Comparison of ENCODE assay signal across 24 mouse cellular contexts in the genomic region with DNA sequence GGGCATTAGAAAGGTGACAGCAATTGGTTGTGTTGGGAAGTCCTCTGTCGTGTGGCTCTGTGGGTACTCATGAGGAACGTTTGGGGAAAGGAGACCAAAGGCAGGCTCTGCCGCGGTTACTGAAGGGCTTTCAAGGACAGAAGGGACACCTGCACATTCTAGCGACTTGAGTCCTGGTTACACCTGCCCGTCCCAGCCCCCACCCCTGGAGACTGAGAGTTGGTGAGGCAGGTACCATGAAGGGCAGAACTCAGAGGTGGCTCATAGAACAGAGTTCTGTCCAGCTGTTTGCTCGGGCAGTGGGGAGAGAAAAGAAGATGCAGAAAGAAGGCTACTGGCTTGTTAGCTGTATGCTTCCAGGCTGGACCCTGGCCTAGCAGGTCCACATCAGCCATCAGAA. TPM values are rescaled to one million over a fixed set of nuclear protein-coding genes. Genes with fewer than 3 reads are reported as not detected.
DNase-seq lines count a peak whose midpoint lies in the region; ATAC-seq lines count a peak whose summit lies in the region.
"Had no signal": no experiment of that assay in that cellular context is flagged by ENCODE, and none has a peak within 500 bp of the region (broad histone marks: within the 10 kb centered on the region; RNA-seq: fewer than 3 reads in every experiment).

No protein-coding gene starts in this region.

- no peaks in the 10 kb centered on the region for H3K9me3 ChIP-seq in heart, embryonic 11.5 days (replicated peaks; ENCODE audit: control insufficient read depth, low read length)
- H3K9me3 ChIP-seq in kidney, embryonic 14.5 days (ENCODE audit: control insufficient read depth, low read length): no peaks in the 10 kb centered on the region
- H3K9me3 ChIP-seq: embryonic facial prominence, embryonic 13.5 days; forebrain, embryonic 12.5 days; hindbrain, embryonic 12.5 days; intestine, embryonic 15.5 days; midbrain, embryonic 13.5 days; neural tube, embryonic 13.5 days had no signal

- ATAC-seq in heart, embryonic 11.5 days (replicated peaks; ENCODE audit: insufficient number of reproducible peaks, low FRiP score, low TSS enrichment): no peak
- no peak for ATAC-seq in kidney, embryonic 14.5 days (ENCODE audit: low FRiP score, low TSS enrichment)
- ATAC-seq: CD4-positive, CD25-positive, alpha-beta regulatory T cell, adult 4 months; forebrain, postnatal 0 days; hindbrain, postnatal 0 days; intestine, embryonic 15.5 days; midbrain, embryonic 13.5 days had no signal

- WGBS in heart, embryonic 11.5 days (ENCODE audit: insufficient replicate concordance): 73% methylated on average over 7 of the region's 7 CpGs
- 76% methylated on average over 7 of the region's 7 CpGs for WGBS in kidney, embryonic 14.5 days

- no peak overlapping the region for H3K9ac ChIP-seq in heart, embryonic 11.5 days (ENCODE audit: low read depth, low read length)
- H3K9ac ChIP-seq in kidney, embryonic 14.5 days (ENCODE audit: low read depth, low read length): no peak overlapping the region
- H3K9ac ChIP-seq: embryonic facial prominence, embryonic 13.5 days; forebrain, embryonic 12.5 days; forebrain, postnatal 0 days; hindbrain, embryonic 12.5 days; intestine, embryonic 15.5 days; liver, embryonic 14.5 days; midbrain, embryonic 13.5 days; neural tube, embryonic 13.5 days had no signal

- H3K27me3 ChIP-seq in heart, embryonic 11.5 days (ENCODE audit: control insufficient read depth, insufficient read depth, low read length): no peaks in the 10 kb centered on the region
- no peaks in the 10 kb centered on the region for H3K27me3 ChIP-seq in kidney, embryonic 14.5 days (ENCODE audit: control insufficient read depth, insufficient read depth, low read length)
- H3K27me3 ChIP-seq: hindbrain, embryonic 12.5 days; intestine, embryonic 15.5 days; midbrain, embryonic 13.5 days; neural tube, embryonic 13.5 days had no signal

- peak overlapping the region; percentile 69 for H3K27ac ChIP-seq in heart, embryonic 11.5 days (ENCODE audit: low read depth, low read length)
- H3K27ac ChIP-seq in kidney, embryonic 14.5 days (ENCODE audit: low read depth, low read length): no peak overlapping the region
- H3K27ac ChIP-seq: embryonic facial prominence, embryonic 13.5 days; forebrain, embryonic 12.5 days; hindbrain, embryonic 12.5 days; hindbrain, postnatal 0 days; intestine, embryonic 15.5 days; liver, embryonic 14.5 days; macrophage; midbrain, embryonic 13.5 days; neural tube, embryonic 13.5 days had no signal

- no peaks in the 10 kb centered on the region for H3K36me3 ChIP-seq in heart, embryonic 11.5 days (ENCODE audit: control insufficient read depth, insufficient read depth, low read length)
- H3K36me3 ChIP-seq in kidney, embryonic 14.5 days (ENCODE audit: control insufficient read depth, insufficient read depth, low read length): no peaks in the 10 kb centered on the region
- H3K36me3 ChIP-seq: embryonic facial prominence, embryonic 13.5 days; forebrain, embryonic 12.5 days; hindbrain, embryonic 12.5 days; intestine, embryonic 15.5 days; midbrain, embryonic 13.5 days; neural tube, embryonic 13.5 days had no signal

- H3K4me3 ChIP-seq in heart, embryonic 11.5 days (ENCODE audit: low read depth, low read length): no peak overlapping the region
- no peak overlapping the region for H3K4me3 ChIP-seq in kidney, embryonic 14.5 days (ENCODE audit: low read length)
- H3K4me3 ChIP-seq: embryonic facial prominence, embryonic 13.5 days; forebrain, embryonic 12.5 days; hindbrain, embryonic 12.5 days; intestine, embryonic 15.5 days; midbrain, embryonic 13.5 days; neural tube, embryonic 13.5 days had no signal

- no peak for DNase-seq in heart, postnatal 36 days
- peak; percentile 69 for DNase-seq in kidney, adult 11 months
- peak; percentile 46 for DNase-seq in kidney, adult 9 months
- DNase-seq in kidney, postnatal 4 days: peak; percentile 46 to 67
- DNase-seq in thymus, postnatal 10 days (ENCODE audit: low spot score in 2 of 2): no peak
- DNase-seq: cerebellum, adult 11-12 months; cerebellum, adult 9-11 months; forebrain, postnatal 0 days; gastrocnemius, postnatal 14 days; layer of hippocampus, adult 9-11 months; liver; lung, adult 2 months had no signal

- H3K4me2 ChIP-seq in heart, embryonic 11.5 days: no peak overlapping the region
- H3K4me2 ChIP-seq in kidney, embryonic 14.5 days (replicated peaks; ENCODE audit: low read depth, low read length): no peak overlapping the region
- H3K4me2 ChIP-seq: embryonic facial prominence, embryonic 13.5 days; forebrain, embryonic 12.5 days; hindbrain, embryonic 12.5 days; intestine, embryonic 15.5 days; midbrain, embryonic 13.5 days; neural tube, embryonic 13.5 days had no signal

- peaks cover 41% of the 10 kb centered on the region for H3K4me1 ChIP-seq in heart, embryonic 11.5 days (ENCODE audit: control insufficient read depth, insufficient read depth, low read length)
- H3K4me1 ChIP-seq in kidney, embryonic 14.5 days (ENCODE audit: control insufficient read depth, insufficient read depth, low read length): peaks cover 14% of the 10 kb centered on the region; the same call in 1 of the 2 replicates
- H3K4me1 ChIP-seq: forebrain, embryonic 12.5 days; midbrain, embryonic 13.5 days had no signal

- intact Hi-C loops in heart, postnatal 36 days (cut with DNase I): no loop called here

RNA-seq across cellular contexts. Expression of a gene that starts 17.1 kb away (rescaled TPM):
- polyA plus RNA-seq in heart, embryonic 11.5 days (2014; fragmentation: Nextera tagmentation; extraction: Ambion mirVana): 128 and 152 TPM in 2 replicates
- total RNA-seq in heart, postnatal 36 days (2021): 10 to 100 TPM; 44.4 to 61.9 TPM
- 65.6 and 95.8 TPM in 2 replicates for polyA plus RNA-seq in kidney, embryonic 14.5 days (2014; fragmentation: Nextera tagmentation; extraction: Ambion mirVana)

Comparison
In these comparisons a context has a peak if more than half of its experiments do, and no peak if none do; other contexts are left out.
1. DNase-seq: peak in kidney, adult 11 months (single experiment), kidney, adult 9 months (single experiment) and kidney, postnatal 4 days (2 of 2); none in heart, postnatal 36 days (0 of 2) and thymus, postnatal 10 days (0 of 2).